Mouse (Mus musculus) neural tube, embryonic 13.5 days (tissue): ENCODE results near the gene Wbp1. TPM values are rescaled to one million over a fixed set of nuclear protein-coding genes. Genes with fewer than 3 reads are reported as not detected.

Experiments
- ATAC-seq: fragments of 200-750 bp; cut with Nextera tagmentation; 2 replicates; pipeline ENCODE4 v1.8.0; 2017; ENCODE audit warnings: low read depth, mild to moderate bottlenecking, moderate TSS enrichment, moderate library complexity
- H3K27ac ChIP-seq: fragments of 300-500 bp; sonication (generic); replicated peaks from 2 replicates; pipeline ENCODE4 v1.5.1; 2015; ENCODE audit warnings: moderate library complexity, mild to moderate bottlenecking, inconsistent platforms
- H3K27me3 ChIP-seq: fragments of 300-500 bp; sonication (generic); 2 replicates; pipeline ENCODE4 v1.6.1; 2015; ENCODE audit warnings: mild to moderate bottlenecking, inconsistent platforms
- H3K36me3 ChIP-seq: fragments of 300-500 bp; sonication (generic); 2 replicates; pipeline ENCODE4 v1.6.1; 2015; ENCODE audit warnings: mild to moderate bottlenecking, inconsistent platforms
- H3K4me1 ChIP-seq: fragments of 300-500 bp; sonication (generic); replicated peaks from 2 replicates; pipeline ENCODE4 v1.6.1; 2015; ENCODE audit warnings: inconsistent platforms
- H3K4me2 ChIP-seq: fragments of 300-500 bp; sonication (generic); 2 replicates; pipeline ENCODE4 v1.6.1; 2015; ENCODE audit warnings: inconsistent platforms, mild to moderate bottlenecking, moderate library complexity
- H3K4me3 ChIP-seq: fragments of 300-500 bp; sonication (generic); 2 replicates; pipeline ENCODE4 v1.5.1; 2015; ENCODE audit warnings: mild to moderate bottlenecking, inconsistent platforms
- H3K9ac ChIP-seq: fragments of 300-500 bp; sonication (generic); 2 replicates; pipeline ENCODE4 v1.6.1; 2015; ENCODE audit warnings: moderate library complexity, mild to moderate bottlenecking, inconsistent platforms
- H3K9me3 ChIP-seq: fragments of 300-500 bp; sonication (generic); 2 replicates; pipeline ENCODE4 v1.6.1; 2016; ENCODE audit warnings: inconsistent platforms
- WGBS: fragments of 180-500 bp; shearing (Covaris S2); methylation state at CpG from one replicate; pipeline ENCODE4 v1.1.7; 2015; 5-methylcytosine and 5-hydroxymethylcytosine counted together
- polyA plus RNA-seq: library from polyadenylated mRNA; unstranded; fragments of >200 nt; fragmentation: Nextera tagmentation; extraction: Ambion mirVana; gene quantifications from 2 replicates; pipeline ENCODE4 v1.2.1, GENCODE M21; 2015

The Wbp1 gene
- polyA plus RNA-seq, 1 experiment from 2014 or later: 228 TPM

GRCm38 (mm10) chr6:83087926-83088260 is 33.5 kb downstream of the Wbp1 start:
- Histone ChIP-seq H3K9me3 (no peaks in the 10 kb centered on the region), H3K27ac (no peak overlapping the region), H3K4me3 (peak overlapping the region; percentile 2; the same call in 1 of the 2 replicates), H3K36me3 (no peaks in the 10 kb centered on the region), H3K9ac (no peak overlapping the region), H3K4me2 (peak overlapping the region; percentile 32; the same call in 1 of the 2 replicates), H3K27me3 (peaks cover 96% of the 10 kb centered on the region), H3K4me1 (peaks cover 35% of the 10 kb centered on the region; the same call in 1 of the 2 replicates)
- ATAC-seq: no peak
- WGBS: 10% methylated on average over 9 of the region's 9 CpGs

DNA sequence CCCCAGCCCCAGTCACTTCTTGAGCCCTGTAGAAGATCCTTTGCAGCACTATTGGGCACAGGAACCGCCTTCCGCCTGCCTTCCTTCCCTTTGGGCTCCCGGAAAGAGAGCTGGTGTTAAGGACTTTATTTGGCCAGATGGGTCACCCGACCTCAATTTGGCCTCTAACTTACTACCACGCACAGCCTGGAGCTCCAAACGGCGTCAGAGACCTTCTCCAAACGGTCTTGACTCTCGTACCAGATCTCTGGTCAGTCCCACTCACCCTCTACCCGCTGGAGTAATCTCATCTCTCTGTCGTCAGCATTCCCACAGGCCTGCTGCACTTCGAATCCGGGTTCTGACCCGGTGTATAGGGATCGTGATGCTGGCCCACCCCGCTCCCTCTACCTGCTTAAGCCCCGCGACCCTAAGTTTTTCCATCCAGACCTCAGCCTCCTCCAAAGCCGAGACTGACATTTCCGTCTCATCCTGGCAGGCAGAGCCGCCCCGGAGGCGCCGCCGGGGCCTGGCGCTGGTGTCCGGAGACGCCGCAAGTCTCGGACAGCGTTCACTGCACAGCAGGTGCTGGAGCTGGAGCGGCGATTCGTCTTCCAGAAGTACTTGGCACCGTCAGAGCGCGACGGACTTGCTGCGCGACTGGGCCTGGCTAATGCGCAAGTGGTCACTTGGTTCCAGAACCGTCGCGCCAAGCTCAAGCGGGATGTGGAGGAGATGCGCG is 34.0 kb downstream of the Wbp1 start:
- ATAC-seq: no peak
- 2% methylated on average over 47 of the region's 47 CpGs for WGBS
- H3K4me1 ChIP-seq: peaks cover 38% of the 10 kb centered on the region; the same call in 1 of the 2 replicates
- H3K4me3 ChIP-seq: peak overlapping the region; percentile 2; the same call in 1 of the 2 replicates
- no peaks in the 10 kb centered on the region for H3K9me3 ChIP-seq
- H3K27ac ChIP-seq: no peak overlapping the region
- no peak overlapping the region for H3K9ac ChIP-seq
- peaks cover 96% of the 10 kb centered on the region for H3K27me3 ChIP-seq
- peak overlapping the region; percentile 32 for H3K4me2 ChIP-seq
- peaks cover 2% of the 10 kb centered on the region; the same call in 1 of the 2 replicates for H3K36me3 ChIP-seq

DNA sequence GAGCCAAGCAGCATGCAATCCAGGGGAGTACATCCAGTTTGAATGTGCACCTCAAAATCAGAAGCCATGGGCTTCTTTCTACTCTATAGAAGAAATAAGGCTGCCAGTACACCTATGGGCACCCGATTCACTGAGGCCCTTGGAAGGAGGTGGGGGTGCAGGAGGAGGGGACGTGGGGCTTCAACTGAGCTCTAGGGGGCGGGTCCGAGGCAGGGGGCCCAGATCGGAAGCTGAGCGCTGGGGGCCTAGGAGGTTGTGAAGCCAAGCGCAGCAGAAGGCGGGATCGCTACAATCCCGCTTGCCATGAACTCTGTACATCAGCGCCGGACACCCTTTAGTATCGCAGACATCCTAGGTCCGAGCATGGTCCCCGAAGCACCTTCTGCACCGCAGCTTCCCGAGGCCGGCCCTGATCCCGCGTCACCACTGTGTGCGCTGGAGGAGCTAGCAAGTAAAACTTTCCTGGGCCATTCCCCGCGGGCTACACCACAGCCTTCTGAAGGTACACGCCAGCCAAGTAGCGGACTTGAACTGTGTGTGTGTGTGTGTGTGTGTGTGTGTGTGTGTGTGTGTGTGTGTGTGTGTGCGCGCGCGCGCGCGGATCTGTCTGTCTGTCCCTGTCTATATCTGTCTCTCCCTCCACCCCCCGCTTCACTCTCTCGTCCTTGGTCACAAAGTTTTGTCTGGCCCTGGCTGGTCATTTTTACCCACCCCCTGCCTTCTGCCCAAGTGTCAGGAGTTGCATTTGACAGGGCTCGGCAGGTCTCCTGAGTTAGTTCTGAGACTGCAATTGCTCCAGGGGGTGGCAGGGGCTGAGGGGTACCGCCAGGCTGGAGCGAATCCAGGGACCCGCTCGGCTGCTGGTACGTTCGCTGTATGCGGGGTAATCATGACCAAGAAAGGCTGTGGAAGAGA is 35.0 kb downstream of the Wbp1 start, which contains the start of gene Lbx2:
Gene Lbx2 (plus strand): TSS at position 247 of the 915 bp plus-strand sequence.
- 2% methylated on average over 42 of the region's 42 CpGs for WGBS
- H3K4me2 ChIP-seq: peak within 1 kb of the TSS; percentile 32
- peak within 1 kb of the TSS; percentile 2; the same call in 1 of the 2 replicates for H3K4me3 ChIP-seq
- H3K4me1 ChIP-seq: peaks cover 38% of the 10 kb centered on the region; the same call in 1 of the 2 replicates
- no peaks in the 10 kb centered on the region for H3K9me3 ChIP-seq
- no peak within 1 kb of the TSS for H3K27ac ChIP-seq
- peaks cover 11% of the 10 kb centered on the region for H3K36me3 ChIP-seq
- H3K27me3 ChIP-seq: peaks cover 96% of the 10 kb centered on the region
- H3K9ac ChIP-seq: 0 out of 2 replicates have a peak within 1 kb of the TSS, but pooled peaks have one; percentile 34
- no peak for ATAC-seq

DNA sequence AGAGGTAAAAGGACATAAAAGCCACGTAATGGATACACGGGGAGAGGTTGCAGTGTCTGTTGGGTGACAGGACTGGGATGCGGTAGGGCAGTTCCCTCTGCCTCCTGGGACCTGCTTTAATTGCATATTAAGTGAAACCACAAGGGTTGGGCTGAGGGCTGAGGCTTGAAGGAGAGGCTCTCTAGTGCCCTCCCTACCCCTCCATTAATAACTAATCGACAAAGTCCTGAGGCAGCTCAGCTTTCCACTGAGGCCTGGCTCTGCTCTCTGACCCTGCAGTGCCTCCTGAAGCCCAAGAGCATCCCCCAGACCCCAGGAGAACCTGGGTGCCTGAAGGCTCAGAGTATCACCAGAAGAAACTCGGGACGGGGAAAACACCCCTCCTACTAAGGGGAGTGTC is 36.9 kb downstream of the Wbp1 start:
- 7% methylated on average over 6 of the region's 6 CpGs for WGBS
- Histone ChIP-seq H3K4me3 (no peak overlapping the region), H3K36me3 (peaks cover 22% of the 10 kb centered on the region), H3K4me1 (peaks cover 43% of the 10 kb centered on the region), H3K9ac (no peak overlapping the region), H3K9me3 (no peaks in the 10 kb centered on the region), H3K4me2 (no peak overlapping the region), H3K27me3 (peaks cover 78% of the 10 kb centered on the region), H3K27ac (no peak overlapping the region)
- no peak for ATAC-seq

- Histone ChIP-seq H3K27ac (no peak overlapping the region), H3K36me3 (peaks cover 22% of the 10 kb centered on the region), H3K4me1 (peaks cover 50% of the 10 kb centered on the region), H3K9ac (0 out of 2 replicates have a peak overlapping the region, but pooled peaks have one; percentile 12), H3K9me3 (no peaks in the 10 kb centered on the region), H3K27me3 (peaks cover 68% of the 10 kb centered on the region), H3K4me3 (no peak overlapping the region), H3K4me2 (no peak overlapping the region)
- 28% methylated on average over 5 of the region's 5 CpGs for WGBS
- ATAC-seq: no peak
Measured at GRCm38 (mm10) chr6:83083497-83083896, 37.9 kb downstream of the Wbp1 start.

GRCm38 (mm10) chr6:83080210-83080609 is 41.1 kb downstream of the Wbp1 start:
- WGBS: 94% methylated on average over 5 of the region's 5 CpGs
- Histone ChIP-seq H3K4me1 (peaks cover 36% of the 10 kb centered on the region), H3K27me3 (peaks cover 56% of the 10 kb centered on the region), H3K9me3 (no peaks in the 10 kb centered on the region), H3K4me2 (no peak overlapping the region), H3K4me3 (no peak overlapping the region), H3K36me3 (peaks cover 22% of the 10 kb centered on the region), H3K9ac (no peak overlapping the region), H3K27ac (no peak overlapping the region)
- ATAC-seq: no peak

DNA sequence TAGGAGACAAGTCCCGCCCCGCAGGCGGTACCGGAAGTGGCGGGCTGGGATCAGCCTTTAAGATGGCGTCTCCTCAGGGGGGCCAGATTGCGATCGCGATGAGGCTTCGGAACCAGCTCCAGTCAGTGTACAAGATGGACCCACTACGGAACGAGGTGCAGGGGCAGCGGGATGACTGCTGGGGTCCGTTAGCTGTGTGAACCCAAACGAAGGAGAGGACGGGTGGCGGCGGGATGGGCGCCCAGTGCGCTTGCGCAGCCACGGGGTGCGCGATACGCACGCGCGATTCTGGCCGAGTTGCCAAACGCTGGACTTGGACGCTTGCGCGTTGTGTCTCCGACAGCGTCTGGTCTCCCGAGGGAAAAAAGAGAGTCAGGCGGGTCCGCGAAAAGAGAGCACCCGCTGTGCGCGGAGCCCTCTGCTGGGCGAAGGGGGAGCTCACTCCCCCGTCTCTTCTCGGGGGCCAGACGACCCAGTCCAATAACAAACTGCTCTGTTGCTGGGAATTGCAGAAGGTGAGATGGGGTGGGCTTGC is 43.0 kb downstream of the Wbp1 start:
- under 1% methylated on average over 46 of the region's 46 CpGs for WGBS
- ATAC-seq: peak; percentile 92
- H3K27me3 ChIP-seq: peaks cover 56% of the 10 kb centered on the region

DNA sequence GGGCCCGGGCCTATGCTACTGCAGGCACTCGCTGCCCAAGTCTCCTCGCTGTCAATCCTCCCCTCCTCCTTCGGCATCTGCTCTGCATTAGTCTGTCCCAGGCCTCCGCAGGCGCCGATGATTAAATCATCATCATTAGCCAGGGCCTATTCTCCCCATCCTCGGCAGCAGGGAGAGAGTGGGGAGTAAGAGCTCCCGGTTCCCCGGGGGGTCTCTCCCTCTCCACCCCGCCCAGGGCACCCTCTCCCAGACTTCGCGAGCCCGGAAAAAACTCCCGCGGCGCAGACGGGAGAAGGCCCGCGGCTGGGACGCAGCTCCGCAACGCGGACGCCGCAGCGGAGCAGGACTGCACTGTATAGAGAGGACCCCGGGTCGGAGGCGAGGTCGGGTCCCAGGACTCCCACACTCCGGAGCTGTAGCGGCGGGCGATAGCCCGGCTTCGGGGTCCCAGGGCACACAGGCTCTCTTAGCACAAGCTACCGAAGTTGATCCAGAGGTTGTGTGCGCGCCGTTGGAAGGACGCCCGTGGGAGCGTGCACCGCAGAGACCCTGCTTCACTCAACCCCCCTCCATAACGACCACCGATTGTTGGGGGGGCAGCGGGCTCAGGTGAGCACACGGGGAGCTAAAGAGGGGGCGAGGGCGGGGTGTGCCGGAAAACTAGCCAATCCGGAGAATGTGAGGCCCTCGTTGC is 43.6 kb downstream of the Wbp1 start, which contains the start of gene Pcgf1:
Gene Pcgf1 (plus strand): TSS at position 240 of the 694 bp plus-strand sequence.
- Histone ChIP-seq H3K9ac (peak within 1 kb of the TSS; percentile 83), H3K36me3 (peaks cover 22% of the 10 kb centered on the region), H3K27ac (peak within 1 kb of the TSS; percentile 95), H3K4me2 (peak within 1 kb of the TSS; percentile 89), H3K9me3 (no peaks in the 10 kb centered on the region), H3K4me1 (peaks cover 21% of the 10 kb centered on the region), H3K4me3 (peak within 1 kb of the TSS; percentile 73), H3K27me3 (peaks cover 55% of the 10 kb centered on the region)
- ATAC-seq: peak; percentile 94
- WGBS: under 1% methylated on average over 54 of the region's 54 CpGs

More for the DNA sequence above, 43.0 kb downstream of the Wbp1 start:
- H3K36me3 ChIP-seq: peaks cover 22% of the 10 kb centered on the region
- H3K27ac ChIP-seq: peak overlapping the region; percentile 95
- H3K4me3 ChIP-seq: peak overlapping the region; percentile 73
- peak overlapping the region; percentile 82 for H3K4me2 ChIP-seq
- H3K4me1 ChIP-seq: peaks cover 25% of the 10 kb centered on the region
- peak overlapping the region; percentile 83 for H3K9ac ChIP-seq
- H3K9me3 ChIP-seq: no peaks in the 10 kb centered on the region

DNA sequence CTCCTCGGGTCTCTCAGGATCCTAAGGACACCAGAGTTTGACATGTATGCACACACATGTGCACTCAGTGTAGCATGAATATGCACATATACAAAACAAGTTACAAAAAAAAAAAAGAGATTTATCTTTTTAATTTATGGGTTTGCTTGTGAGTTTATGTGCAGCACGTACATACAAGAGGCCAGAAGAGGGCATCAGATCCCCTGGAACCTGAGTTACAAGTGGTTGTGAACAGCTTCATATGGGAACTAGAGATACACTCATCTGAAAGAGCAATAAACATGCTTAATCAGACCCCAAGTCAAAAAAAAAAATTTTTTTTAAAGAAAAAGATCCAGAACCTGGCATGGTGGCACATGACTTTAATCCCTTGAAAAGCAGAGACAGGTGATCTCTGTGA is 46.4 kb downstream of the Wbp1 start:
- Histone ChIP-seq H3K4me1 (peaks cover 35% of the 10 kb centered on the region), H3K9me3 (no peaks in the 10 kb centered on the region), H3K27me3 (peaks cover 71% of the 10 kb centered on the region), H3K36me3 (no peaks in the 10 kb centered on the region), H3K4me2 (no peak overlapping the region), H3K27ac (no peak overlapping the region), H3K9ac (no peak overlapping the region), H3K4me3 (no peak overlapping the region)
- ATAC-seq: no peak
- WGBS: 34% methylated on average over 2 of the region's 2 CpGs

GRCm38 (mm10) chr6:83071220-83071619 is 50.1 kb downstream of the Wbp1 start:
- peak overlapping the region; percentile 50; the same call in 1 of the 2 replicates for H3K9ac ChIP-seq
- H3K4me1 ChIP-seq: peaks cover 26% of the 10 kb centered on the region
- ATAC-seq: peak; percentile 55
- WGBS: 0% methylated on average over 24 of the region's 24 CpGs
- H3K27me3 ChIP-seq: peaks cover 99% of the 10 kb centered on the region
- H3K4me3 ChIP-seq: peak overlapping the region; percentile 31
- peak overlapping the region; percentile 43 for H3K4me2 ChIP-seq
- no peaks in the 10 kb centered on the region for H3K36me3 ChIP-seq
- no peaks in the 10 kb centered on the region for H3K9me3 ChIP-seq
- peak overlapping the region; percentile 56 for H3K27ac ChIP-seq
